Mouse (Mus musculus) hindbrain, postnatal 0 days (tissue): ENCODE measurements at regions not wholly inside any gene's neighbourhood (a gene's known extent, or its start where the extent isn't known, plus 50 kb on each side); places are given as distances from the start of the nearest gene placed in this dataset.

Source experiments
- ATAC-seq: fragments of 200-750 bp; cut with Nextera tagmentation; 2 replicates; pipeline ENCODE4 v1.8.0; 2017; ENCODE audit warnings: mild to moderate bottlenecking, moderate TSS enrichment, moderate library complexity
- DNase-seq: peaks from one replicate; pipeline ENCODE4 v3.0.0-alpha.2; 2015; ENCODE audit warnings: low spot score
- H3K27ac ChIP-seq: fragments of 300-500 bp; sonication (generic); 2 replicates; pipeline ENCODE4 v1.5.1; 2014; ENCODE audit warnings: mild to moderate bottlenecking
- H3K27me3 ChIP-seq: fragments of 300-500 bp; sonication (generic); 2 replicates; pipeline ENCODE4 v1.6.1; 2014; ENCODE audit warnings: low read length, mixed read lengths; ENCODE audit not compliant: insufficient read depth
- H3K36me3 ChIP-seq: fragments of 300-500 bp; sonication (generic); 2 replicates; pipeline ENCODE4 v1.6.1; 2014; ENCODE audit warnings: low read length, mixed read lengths; ENCODE audit not compliant: insufficient read depth
- H3K4me1 ChIP-seq: fragments of 300-500 bp; sonication (generic); 2 replicates; pipeline ENCODE4 v1.6.1; 2014; ENCODE audit warnings: antibody characterized with exemption, low read length, mixed read lengths; ENCODE audit not compliant: insufficient read depth
- H3K4me2 ChIP-seq: fragments of 300-500 bp; sonication (generic); 2 replicates; pipeline ENCODE4 v1.6.1; 2014; ENCODE audit warnings: low read depth, mild to moderate bottlenecking, low read length, moderate library complexity, mixed read lengths
- H3K4me3 ChIP-seq: fragments of 300-500 bp; sonication (generic); 2 replicates; pipeline ENCODE4 v1.5.1; 2014; ENCODE audit warnings: low read length
- H3K9ac ChIP-seq: fragments of 300-500 bp; sonication (generic); replicated peaks from 2 replicates; pipeline ENCODE4 v1.6.1; 2014; ENCODE audit warnings: mild to moderate bottlenecking, low read length, moderate library complexity, mixed read lengths
- H3K9me3 ChIP-seq: fragments of 300-500 bp; sonication (generic); 2 replicates; pipeline ENCODE4 v1.6.1; 2016; ENCODE audit warnings: low read length, mixed read lengths
- CTCF ChIP-seq: IDR thresholded peaks from 2 replicates; pipeline ENCODE4 v1.5.1; 2016; ENCODE audit warnings: antibody characterized with exemption, control low read depth, low read depth
- WGBS: fragments of 180-500 bp; shearing (Covaris S2); extraction: QIAGEN DNeasy Blood & Tissue Kit; methylation state at CpG from one replicate; pipeline ENCODE4 v1.1.7; 2014; 5-methylcytosine and 5-hydroxymethylcytosine counted together

GRCm38 (mm10) chr1:108649588-108650378, 1060.0 kb downstream of the Serpinb8 start:
- Histone ChIP-seq H3K27ac (peak overlapping the region; percentile 38), H3K4me1 (no peaks in the 10 kb centered on the region), H3K36me3 (no peaks in the 10 kb centered on the region), H3K9me3 (no peaks in the 10 kb centered on the region), H3K27me3 (no peaks in the 10 kb centered on the region), H3K4me2 (no peak overlapping the region), H3K9ac (no peak overlapping the region), H3K4me3 (no peak overlapping the region)
- WGBS: 24% methylated on average over 6 of the region's 6 CpGs
- no peak for TF ChIP-seq CTCF
- DNase-seq (peak; percentile 55), ATAC-seq (peak; percentile 95)

GRCm38 (mm10) chr1:108671026-108671425, 1081.2 kb downstream of the Serpinb8 start:
- Histone ChIP-seq H3K36me3 (no peaks in the 10 kb centered on the region), H3K27ac (no peak overlapping the region), H3K9ac (no peak overlapping the region), H3K4me3 (no peak overlapping the region), H3K9me3 (no peaks in the 10 kb centered on the region), H3K4me1 (no peaks in the 10 kb centered on the region), H3K27me3 (no peaks in the 10 kb centered on the region), H3K4me2 (no peak overlapping the region)
- no peak for DNase-seq
- 95% methylated on average over 2 of the region's 2 CpGs for WGBS
- TF ChIP-seq CTCF: no peak
- no peak for ATAC-seq
